Mouse (Mus musculus): ENCODE results near the gene Gm49721. TPM values are rescaled to one million over a fixed set of nuclear protein-coding genes. Genes with fewer than 3 reads are reported as not detected.
"Not testable (repeated sequence)": the region's sequence is repeated elsewhere in the genome, so short reads cannot be mapped to it uniquely, and the experiment has no call there.

The Gm49721 gene
- polyA plus RNA-seq, 1 experiment = not detected

DNA sequence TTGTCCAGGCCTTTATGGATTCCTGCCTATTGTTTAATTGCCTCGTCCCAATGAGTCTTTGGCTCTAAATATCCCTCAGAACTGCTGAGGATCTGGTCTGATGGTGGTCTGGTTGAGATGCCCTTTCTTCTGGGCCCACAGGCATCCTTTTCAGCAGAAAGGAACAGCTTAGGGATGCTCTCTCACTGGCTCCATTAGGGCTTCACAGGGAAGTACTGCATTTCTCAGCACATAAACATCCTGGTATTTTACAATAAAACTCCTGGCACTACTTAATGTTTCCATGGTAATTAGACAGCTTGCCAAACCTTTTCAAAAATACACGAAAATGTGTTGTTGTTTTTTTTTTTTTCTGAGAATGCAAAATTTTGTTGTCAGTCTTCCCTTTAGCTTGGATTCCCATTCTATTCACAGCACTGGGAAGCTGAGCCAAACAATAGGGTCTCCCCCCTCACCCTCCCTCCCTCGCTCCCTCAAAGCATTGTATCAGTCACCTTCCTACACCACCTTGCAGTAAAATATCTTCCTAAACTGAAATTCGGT, 90.4 kb downstream of the Gm49721 start:
- not testable (repeated sequence) for H3K27ac ChIP-seq (ENCODE audit: insufficient read depth, low read length); H3K36me3 ChIP-seq (ENCODE audit: control insufficient read depth, insufficient read depth, low read length, poor library complexity, severe bottlenecking); H3K9ac ChIP-seq (ENCODE audit: low read depth, poor library complexity, severe bottlenecking); H3K27me3 ChIP-seq (ENCODE audit: control insufficient read depth, insufficient read depth, low read length, poor library complexity, severe bottlenecking); H3K4me1 ChIP-seq (ENCODE audit: control insufficient read depth, insufficient read depth, low read length); H3K9me3 ChIP-seq (replicated peaks; ENCODE audit: control insufficient read depth, insufficient read depth, low read length, poor library complexity, severe bottlenecking); H3K4me3 ChIP-seq (ENCODE audit: low read depth, low read length)

DNA sequence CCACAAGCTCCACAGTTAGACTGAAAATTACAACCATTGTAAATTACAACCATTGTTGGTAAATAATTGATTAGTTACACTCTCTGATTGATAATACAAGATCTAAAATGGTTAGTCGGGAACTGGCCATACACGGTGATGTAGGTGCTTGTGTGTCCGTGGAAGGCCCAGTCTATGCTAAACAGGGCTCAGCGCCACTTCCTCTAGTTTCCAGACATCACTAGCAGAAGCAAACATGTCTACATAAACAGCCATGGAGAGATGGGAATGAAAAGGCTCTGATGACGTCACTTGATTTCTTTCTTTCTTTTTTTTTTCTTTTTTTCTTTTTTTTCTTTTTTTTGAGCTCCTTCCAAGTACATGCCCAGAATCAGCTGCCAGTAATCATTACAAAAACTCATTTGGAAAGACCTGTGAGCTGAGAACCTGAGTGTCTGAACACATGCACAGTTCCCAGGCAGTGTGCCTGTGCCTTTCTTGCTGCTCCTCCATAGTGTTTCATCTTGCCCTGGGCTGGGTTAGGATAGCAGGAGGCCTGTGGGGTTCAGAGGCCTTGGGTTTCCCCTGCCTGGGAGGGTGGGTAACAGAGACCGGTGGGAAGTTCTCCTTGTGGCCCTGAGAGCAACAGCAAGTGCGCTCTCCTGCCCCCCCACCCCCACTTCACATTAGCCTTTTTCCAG, 91.0 kb downstream of the Gm49721 start:
- H3K9ac ChIP-seq (ENCODE audit: low read depth, poor library complexity, severe bottlenecking); H3K4me1 ChIP-seq (ENCODE audit: control insufficient read depth, insufficient read depth, low read length); H3K4me3 ChIP-seq (ENCODE audit: low read depth, low read length); H3K9me3 ChIP-seq (replicated peaks; ENCODE audit: control insufficient read depth, insufficient read depth, low read length, poor library complexity, severe bottlenecking); H3K27me3 ChIP-seq (ENCODE audit: control insufficient read depth, insufficient read depth, low read length, poor library complexity, severe bottlenecking); H3K36me3 ChIP-seq (ENCODE audit: control insufficient read depth, insufficient read depth, low read length, poor library complexity, severe bottlenecking); H3K27ac ChIP-seq (ENCODE audit: insufficient read depth, low read length): not testable (repeated sequence)

DNA sequence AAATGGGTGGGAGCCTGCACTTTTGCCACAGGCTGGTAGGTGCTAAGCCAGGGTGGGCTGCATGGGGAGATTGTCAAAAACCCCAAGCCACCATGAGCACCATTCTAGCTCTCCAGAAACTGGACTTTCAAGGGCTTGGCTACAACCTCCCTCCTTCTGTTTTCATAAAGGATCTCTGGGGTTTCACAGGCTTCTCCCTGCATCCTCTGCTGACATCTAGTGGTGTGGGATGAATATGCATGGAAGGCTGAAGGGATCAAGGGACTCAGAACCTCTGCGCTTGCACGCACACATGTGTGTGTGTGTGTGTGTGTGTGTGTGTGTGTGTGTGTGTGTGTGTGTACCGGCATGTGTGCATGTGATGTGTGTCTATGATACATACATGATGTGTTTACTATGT, 95.8 kb downstream of the Gm49721 start:
- H3K27ac ChIP-seq (ENCODE audit: insufficient read depth, low read length); H3K9ac ChIP-seq (ENCODE audit: low read depth, poor library complexity, severe bottlenecking); H3K27me3 ChIP-seq (ENCODE audit: control insufficient read depth, insufficient read depth, low read length, poor library complexity, severe bottlenecking); H3K4me1 ChIP-seq (ENCODE audit: control insufficient read depth, insufficient read depth, low read length); H3K36me3 ChIP-seq (ENCODE audit: control insufficient read depth, insufficient read depth, low read length, poor library complexity, severe bottlenecking); H3K4me3 ChIP-seq (ENCODE audit: low read depth, low read length); H3K9me3 ChIP-seq (replicated peaks; ENCODE audit: control insufficient read depth, insufficient read depth, low read length, poor library complexity, severe bottlenecking): not testable (repeated sequence)

DNA sequence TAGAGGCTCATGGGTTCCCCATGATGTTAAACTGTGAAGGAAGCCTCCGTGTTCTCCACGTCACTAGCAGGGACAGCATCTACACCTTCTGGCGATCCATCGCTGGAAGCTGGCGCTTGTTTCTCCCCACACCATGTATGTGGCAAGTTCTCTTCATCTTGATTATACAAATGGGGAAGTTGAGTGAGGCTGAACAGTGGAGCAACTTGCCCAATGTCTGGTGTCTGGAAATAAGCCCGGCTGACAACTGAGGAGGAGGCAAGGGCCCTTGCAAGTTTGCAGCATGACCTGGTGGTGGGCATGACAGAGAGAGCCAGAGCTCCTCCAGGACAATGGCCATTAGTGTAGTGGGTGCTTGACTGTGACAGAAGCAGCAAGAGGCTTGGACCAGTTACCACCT, 96.8 kb downstream of the Gm49721 start:
- H3K4me3 ChIP-seq (ENCODE audit: low read depth, low read length); H3K36me3 ChIP-seq (ENCODE audit: control insufficient read depth, insufficient read depth, low read length, poor library complexity, severe bottlenecking); H3K9ac ChIP-seq (ENCODE audit: low read depth, poor library complexity, severe bottlenecking); H3K4me1 ChIP-seq (ENCODE audit: control insufficient read depth, insufficient read depth, low read length); H3K27me3 ChIP-seq (ENCODE audit: control insufficient read depth, insufficient read depth, low read length, poor library complexity, severe bottlenecking); H3K27ac ChIP-seq (ENCODE audit: insufficient read depth, low read length); H3K9me3 ChIP-seq (replicated peaks; ENCODE audit: control insufficient read depth, insufficient read depth, low read length, poor library complexity, severe bottlenecking): not testable (repeated sequence)

DNA sequence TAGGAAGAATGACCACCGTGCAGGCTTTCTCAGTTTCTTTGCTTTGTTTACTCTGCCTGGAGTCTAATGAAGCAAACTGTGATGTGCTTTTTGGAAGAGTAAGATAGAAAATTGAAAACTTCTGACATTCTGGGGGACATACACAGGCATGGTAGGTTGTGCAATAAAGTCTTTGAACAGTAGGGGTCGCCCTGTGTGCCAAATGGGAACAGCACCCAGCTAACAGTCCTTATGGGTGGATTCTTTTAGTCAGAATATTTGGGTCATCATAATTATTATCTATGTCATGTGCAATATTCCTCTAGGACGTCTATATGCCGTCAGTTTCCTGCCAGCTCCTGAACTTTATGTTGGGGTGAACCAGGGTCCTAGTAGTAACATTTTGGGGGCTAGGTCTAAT, 100.9 kb downstream of the Gm49721 start:
- H3K27ac ChIP-seq (ENCODE audit: insufficient read depth, low read length); H3K36me3 ChIP-seq (ENCODE audit: control insufficient read depth, insufficient read depth, low read length, poor library complexity, severe bottlenecking); H3K4me1 ChIP-seq (ENCODE audit: control insufficient read depth, insufficient read depth, low read length); H3K4me3 ChIP-seq (ENCODE audit: low read depth, low read length); H3K27me3 ChIP-seq (ENCODE audit: control insufficient read depth, insufficient read depth, low read length, poor library complexity, severe bottlenecking); H3K9me3 ChIP-seq (replicated peaks; ENCODE audit: control insufficient read depth, insufficient read depth, low read length, poor library complexity, severe bottlenecking); H3K9ac ChIP-seq (ENCODE audit: low read depth, poor library complexity, severe bottlenecking): not testable (repeated sequence)

DNA sequence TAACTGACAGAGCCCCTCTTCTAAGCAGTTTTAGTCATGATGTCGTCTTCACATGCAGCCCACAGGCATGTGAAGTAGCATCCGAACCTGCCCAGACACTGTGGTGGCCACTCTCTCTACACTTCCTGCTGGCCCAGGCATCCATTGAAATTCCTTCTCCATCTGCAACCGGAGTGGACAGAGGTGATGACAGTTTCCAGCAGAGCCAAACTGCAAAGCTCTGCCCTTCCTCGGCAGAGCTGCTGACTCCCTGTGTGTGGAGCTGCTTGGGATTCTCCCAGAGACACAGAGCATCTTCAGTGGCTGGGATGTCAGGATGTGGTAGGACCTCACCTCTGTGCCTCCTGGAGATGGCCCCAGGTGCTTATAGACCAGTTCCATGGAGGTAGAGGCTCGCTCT, 105.8 kb downstream of the Gm49721 start:
- H3K27me3 ChIP-seq (ENCODE audit: control insufficient read depth, insufficient read depth, low read length, poor library complexity, severe bottlenecking); H3K4me3 ChIP-seq (ENCODE audit: low read depth, low read length); H3K27ac ChIP-seq (ENCODE audit: insufficient read depth, low read length); H3K9me3 ChIP-seq (replicated peaks; ENCODE audit: control insufficient read depth, insufficient read depth, low read length, poor library complexity, severe bottlenecking); H3K4me1 ChIP-seq (ENCODE audit: control insufficient read depth, insufficient read depth, low read length); H3K36me3 ChIP-seq (ENCODE audit: control insufficient read depth, insufficient read depth, low read length, poor library complexity, severe bottlenecking); H3K9ac ChIP-seq (ENCODE audit: low read depth, poor library complexity, severe bottlenecking): not testable (repeated sequence)

DNA sequence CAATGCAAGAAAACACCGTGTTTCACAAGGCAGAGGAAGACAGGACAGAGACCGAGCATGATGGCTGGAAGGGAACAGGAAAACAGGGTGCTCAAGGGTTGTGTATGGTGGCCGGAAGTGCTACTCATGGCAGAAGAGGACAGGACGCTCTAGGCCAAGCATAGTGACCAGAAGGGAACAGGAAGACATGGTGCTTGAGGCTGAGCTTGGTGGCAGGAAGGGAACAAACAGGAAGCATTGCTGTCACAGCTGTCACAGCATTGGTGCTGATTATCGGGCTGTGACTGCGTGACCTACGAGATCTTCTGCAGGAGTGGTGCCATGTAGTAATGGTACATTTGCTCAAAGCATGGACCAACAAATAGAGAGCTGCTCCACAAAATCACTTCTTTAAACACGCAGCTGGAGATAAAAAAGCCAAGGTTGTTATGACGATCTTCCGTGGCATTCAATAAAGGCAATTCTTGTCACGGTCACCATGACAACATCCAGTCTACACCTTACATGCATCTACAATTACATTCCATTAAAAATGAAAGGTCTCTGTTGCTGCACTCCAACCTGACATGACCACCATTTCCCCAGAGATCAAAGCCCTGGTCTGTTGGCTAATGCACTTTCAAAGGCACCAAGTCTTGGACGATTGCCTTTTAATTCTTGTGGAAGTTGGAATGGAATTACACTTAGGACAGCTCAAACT, 106.9 kb downstream of the Gm49721 start:
- not testable (repeated sequence) for H3K27me3 ChIP-seq (ENCODE audit: control insufficient read depth, insufficient read depth, low read length, poor library complexity, severe bottlenecking); H3K27ac ChIP-seq (ENCODE audit: insufficient read depth, low read length); H3K9ac ChIP-seq (ENCODE audit: low read depth, poor library complexity, severe bottlenecking); H3K36me3 ChIP-seq (ENCODE audit: control insufficient read depth, insufficient read depth, low read length, poor library complexity, severe bottlenecking); H3K4me1 ChIP-seq (ENCODE audit: control insufficient read depth, insufficient read depth, low read length); H3K4me3 ChIP-seq (ENCODE audit: low read depth, low read length); H3K9me3 ChIP-seq (replicated peaks; ENCODE audit: control insufficient read depth, insufficient read depth, low read length, poor library complexity, severe bottlenecking)

DNA sequence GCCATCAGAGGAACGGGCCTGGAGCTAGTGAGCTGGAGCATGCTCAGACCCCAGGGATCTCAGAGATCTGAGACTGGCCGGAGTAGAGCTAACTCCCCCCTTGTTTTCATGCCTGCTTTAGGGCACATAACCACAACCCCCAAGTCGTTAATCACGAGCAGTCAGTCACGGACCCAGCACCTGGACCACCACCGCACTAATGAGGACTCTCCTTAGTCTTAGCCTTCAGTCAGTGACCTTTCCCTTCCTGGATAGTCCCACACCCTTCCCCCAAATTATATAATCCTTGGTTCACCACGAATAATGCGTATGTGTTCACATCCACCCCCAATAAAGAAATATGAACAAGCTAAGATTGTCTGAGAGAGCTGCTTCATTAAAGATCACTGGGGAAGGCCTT, 108.1 kb downstream of the Gm49721 start:
- H3K9me3 ChIP-seq (replicated peaks; ENCODE audit: control insufficient read depth, insufficient read depth, low read length, poor library complexity, severe bottlenecking); H3K4me1 ChIP-seq (ENCODE audit: control insufficient read depth, insufficient read depth, low read length); H3K36me3 ChIP-seq (ENCODE audit: control insufficient read depth, insufficient read depth, low read length, poor library complexity, severe bottlenecking): not testable (repeated sequence)

More for the DNA sequence above, 108.1 kb downstream of the Gm49721 start:
- H3K9ac ChIP-seq (ENCODE audit: low read depth, poor library complexity, severe bottlenecking); H3K4me3 ChIP-seq (ENCODE audit: low read depth, low read length); H3K27me3 ChIP-seq (ENCODE audit: control insufficient read depth, insufficient read depth, low read length, poor library complexity, severe bottlenecking); H3K27ac ChIP-seq (ENCODE audit: insufficient read depth, low read length): not testable (repeated sequence)

All from ES-Bruce4 (cell line).